ENCODE assay signal across 9 mouse cellular contexts in the genomic region with DNA sequence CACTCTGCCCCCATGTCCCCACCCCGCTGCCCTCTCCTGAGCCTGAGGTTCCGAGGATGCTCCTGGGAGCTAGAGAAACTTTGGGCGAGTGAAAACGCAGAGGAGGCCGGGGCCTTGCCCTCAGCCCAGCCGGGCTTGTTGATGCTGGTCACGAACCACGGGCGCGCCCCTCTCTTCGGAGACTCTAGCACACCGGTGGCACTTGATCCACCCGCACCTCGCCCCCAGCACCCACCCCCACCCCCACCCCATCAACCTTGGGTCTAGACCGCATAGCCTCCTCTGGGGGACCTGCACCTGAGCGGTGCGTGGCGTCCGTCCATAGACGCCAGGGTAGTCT. TPM values are rescaled to one million over a fixed set of nuclear protein-coding genes. Genes with fewer than 3 reads are reported as not detected.
A peak's percentile ranks its signal among the peaks of the same experiment; 100 is the strongest.
DNase-seq lines count a peak whose midpoint lies in the region; ATAC-seq and TF ChIP-seq lines count a peak whose summit lies in the region.
"Had no signal": no experiment of that assay in that cellular context is flagged by ENCODE, and none has a peak within 500 bp of the region (broad histone marks: within the 10 kb centered on the region; RNA-seq: fewer than 3 reads in every experiment).

No protein-coding gene starts in this region.

- peak overlapping the region; percentile 71 for H3K4me2 ChIP-seq in kidney, postnatal 0 days (ENCODE audit: low read length)
- peak overlapping the region; percentile 72 for H3K4me2 ChIP-seq in hindbrain, embryonic 16.5 days (ENCODE audit: low read length)
- peak overlapping the region; percentile 56 for H3K4me2 ChIP-seq in midbrain, embryonic 16.5 days (ENCODE audit: low read length)

- H3K36me3 ChIP-seq in kidney, postnatal 0 days (ENCODE audit: insufficient read depth, low read length), result no peaks in the 10 kb centered on the region
- H3K36me3 ChIP-seq in hindbrain, embryonic 16.5 days (ENCODE audit: control insufficient read depth, insufficient read depth, low read length), result no peaks in the 10 kb centered on the region
- H3K36me3 ChIP-seq in midbrain, embryonic 16.5 days (ENCODE audit: control insufficient read depth, insufficient read depth, low read length), result no peaks in the 10 kb centered on the region

- no peaks in the 10 kb centered on the region for H3K9me3 ChIP-seq in kidney, postnatal 0 days (replicated peaks; ENCODE audit: low read length)
- H3K9me3 ChIP-seq in hindbrain, embryonic 16.5 days (ENCODE audit: control insufficient read depth, low read length), result no peaks in the 10 kb centered on the region
- no peaks in the 10 kb centered on the region for H3K9me3 ChIP-seq in midbrain, embryonic 16.5 days (replicated peaks; ENCODE audit: control insufficient read depth, low read length, poor library complexity, severe bottlenecking)

- peaks cover 61% of the 10 kb centered on the region for H3K27me3 ChIP-seq in kidney, postnatal 0 days (ENCODE audit: insufficient read depth, low read length)
- peaks cover 24% of the 10 kb centered on the region for H3K27me3 ChIP-seq in hindbrain, embryonic 16.5 days (replicated peaks; ENCODE audit: control insufficient read depth, insufficient read depth, low read length)
- H3K27me3 ChIP-seq in midbrain, embryonic 16.5 days (ENCODE audit: control insufficient read depth, insufficient read depth, low read depth, low read length), result peaks cover 17% of the 10 kb centered on the region

- 2% methylated on average over 19 of the region's 20 CpGs for WGBS in kidney, postnatal 0 days
- under 1% methylated on average over 20 of the region's 20 CpGs for WGBS in hindbrain, embryonic 16.5 days
- 0% methylated on average over 19 of the region's 20 CpGs for WGBS in midbrain, embryonic 16.5 days

- peak; percentile 59 for DNase-seq in kidney, postnatal 0 days (ENCODE audit: low spot score)
- DNase-seq in kidney, postnatal 14 days, result no peak
- peak; percentile 70 for DNase-seq in embryo, embryonic 10.5 days (ENCODE audit: low spot score)
- DNase-seq in frontal cortex, adult 2 months (ENCODE audit: extremely low spot score in 1 of 2, low spot score in 1 of 2), result no peak
- no peak for DNase-seq in left cerebral cortex, postnatal 4 days
- DNase-seq in cerebellum, adult 11-12 months, result no peak

- H3K4me1 ChIP-seq in kidney, postnatal 0 days (replicated peaks; ENCODE audit: insufficient read depth, low read length), result peaks cover 13% of the 10 kb centered on the region; the same call in 1 of the 2 replicates
- peaks cover 15% of the 10 kb centered on the region for H3K4me1 ChIP-seq in hindbrain, embryonic 16.5 days (ENCODE audit: control insufficient read depth, insufficient read depth, low read depth, low read length)
- peaks cover 14% of the 10 kb centered on the region for H3K4me1 ChIP-seq in midbrain, embryonic 16.5 days (ENCODE audit: control insufficient read depth, insufficient read depth, low read length)

- peak overlapping the region; percentile 60 for H3K4me3 ChIP-seq in kidney, postnatal 0 days (replicated peaks; ENCODE audit: low read depth, low read length)
- H3K4me3 ChIP-seq in hindbrain, embryonic 16.5 days (ENCODE audit: low read length), result peak overlapping the region; percentile 46
- H3K4me3 ChIP-seq in midbrain, embryonic 16.5 days (ENCODE audit: low read depth, low read length), result peak overlapping the region; percentile 44

- peak overlapping the region; percentile 90 for H3K9ac ChIP-seq in kidney, postnatal 0 days (ENCODE audit: low read depth, low read length)
- peak overlapping the region; percentile 67 for H3K9ac ChIP-seq in hindbrain, embryonic 16.5 days (ENCODE audit: low read depth, low read length)
- H3K9ac ChIP-seq in midbrain, embryonic 16.5 days (ENCODE audit: low read depth, low read length), result peak overlapping the region; percentile 53; the same call in 1 of the 2 replicates

- no peak for TF ChIP-seq CTCF in kidney, postnatal 0 days (IDR thresholded peaks at IDR 0.05; ENCODE audit: low read depth)

- intact Hi-C loops in left cerebral cortex, postnatal 4 days (cut with DNase I), result loop anchor here (10.0 kb wide), 2 partner anchors 580 to 660 kb away; partner anchors contain the start of gene A930004D18Rik

- ATAC-seq in kidney, postnatal 0 days (replicated peaks; ENCODE audit: low FRiP score, low read depth), result peak; percentile 58
- ATAC-seq in hindbrain, embryonic 16.5 days, result no peak
- ATAC-seq in midbrain, embryonic 16.5 days, result peak; percentile 15; the same call in 1 of the 2 replicates

- 0 out of 2 replicates have a peak overlapping the region, but pooled peaks have one; percentile 78 for H3K27ac ChIP-seq in kidney, postnatal 0 days
- H3K27ac ChIP-seq in hindbrain, embryonic 16.5 days (ENCODE audit: low read depth, low read length), result no peak overlapping the region
- no peak overlapping the region for H3K27ac ChIP-seq in midbrain, embryonic 16.5 days (ENCODE audit: low read length)

RNA-seq across cellular contexts. Expression of gene Spag6, which starts 0.7 kb away (rescaled TPM):
- 0.15 and 0.18 TPM in 2 replicates for polyA plus RNA-seq in kidney, postnatal 0 days (2015; fragmentation: Nextera tagmentation; extraction: Ambion mirVana)
- polyA plus RNA-seq in hindbrain, embryonic 16.5 days (2015; fragmentation: Nextera tagmentation; extraction: Ambion mirVana), result 0.06 and 0.14 TPM in 2 replicates
- 0.10 TPM in 1 of 2 replicates, not detected in the other for polyA plus RNA-seq in midbrain, embryonic 16.5 days (2015; fragmentation: Nextera tagmentation; extraction: Ambion mirVana)
- 4.1 and 5.0 TPM in 2 replicates for polyA plus RNA-seq in frontal cortex, adult 2 months (2012; rRNA removed)
- total RNA-seq in left cerebral cortex, postnatal 4 days (2021), result under 1 TPM; 0.22 to 0.64 TPM
- total RNA-seq: neutrophil, adult 5-6 weeks had no signal

RNA-seq across cellular contexts. Expression of gene Bmi1, which starts 17.8 kb away (rescaled TPM):
- 29.0 and 29.2 TPM in 2 replicates for polyA plus RNA-seq in kidney, postnatal 0 days (2015; fragmentation: Nextera tagmentation; extraction: Ambion mirVana)
- polyA plus RNA-seq in hindbrain, embryonic 16.5 days (2015; fragmentation: Nextera tagmentation; extraction: Ambion mirVana), result 14.0 and 15.6 TPM in 2 replicates
- 19.4 and 21.0 TPM in 2 replicates for polyA plus RNA-seq in midbrain, embryonic 16.5 days (2015; fragmentation: Nextera tagmentation; extraction: Ambion mirVana)
- polyA plus RNA-seq in frontal cortex, adult 2 months (2012; rRNA removed), result 51.2 and 52.8 TPM in 2 replicates
- total RNA-seq in left cerebral cortex, postnatal 4 days (2021), result 10 to 100 TPM; 71.1 to 72.8 TPM

RNA-seq across cellular contexts. Expression of gene Commd3, which starts 22.4 kb away (rescaled TPM):
- 281 and 292 TPM in 2 replicates for polyA plus RNA-seq in kidney, postnatal 0 days (2015; fragmentation: Nextera tagmentation; extraction: Ambion mirVana)
- polyA plus RNA-seq in hindbrain, embryonic 16.5 days (2015; fragmentation: Nextera tagmentation; extraction: Ambion mirVana), result 177 and 182 TPM in 2 replicates
- polyA plus RNA-seq in midbrain, embryonic 16.5 days (2015; fragmentation: Nextera tagmentation; extraction: Ambion mirVana), result 188 and 194 TPM in 2 replicates
- 136 and 141 TPM in 2 replicates for polyA plus RNA-seq in frontal cortex, adult 2 months (2012; rRNA removed)
- total RNA-seq in left cerebral cortex, postnatal 4 days (2021), result 100 to 1,000 TPM; 135 to 156 TPM

Comparison
In these comparisons a context has a peak if more than half of its experiments do, and no peak if none do; other contexts are left out.
1. DNase-seq: peak in kidney, postnatal 0 days (single experiment) and embryo, embryonic 10.5 days (single experiment); none in kidney, postnatal 14 days (single experiment), frontal cortex, adult 2 months (0 of 2), left cerebral cortex, postnatal 4 days (single experiment) and cerebellum, adult 11-12 months (single experiment).
2. Peak in every context shown above with its lines, with median percentiles within 50 percentile points of each other: H3K4me2 ChIP-seq, H3K4me3 ChIP-seq and H3K9ac ChIP-seq.